Mouse (Mus musculus) lung, embryonic 15.5 days (tissue): ENCODE measurements around the gene Atp6v0a1. TPM values are rescaled to one million over a fixed set of nuclear protein-coding genes. Genes with fewer than 3 reads are reported as not detected.

Experiments used
- ATAC-seq: fragments of 200-750 bp; cut with Nextera tagmentation; 2 replicates; pipeline ENCODE4 v1.8.0; 2017; ENCODE audit warnings: moderate number of reproducible peaks, borderline replicate concordance; ENCODE audit not compliant: low FRiP score, low TSS enrichment; ENCODE audit errors: extremely low read depth
- H3K27ac ChIP-seq: fragments of 300-500 bp; sonication (generic); 2 replicates; pipeline ENCODE4 v1.5.1; 2015; ENCODE audit warnings: moderate library complexity, mild to moderate bottlenecking, inconsistent platforms
- H3K27me3 ChIP-seq: fragments of 300-500 bp; sonication (generic); 2 replicates; pipeline ENCODE4 v1.6.1; 2015; ENCODE audit warnings: inconsistent platforms
- H3K36me3 ChIP-seq: fragments of 300-500 bp; sonication (generic); 2 replicates; pipeline ENCODE4 v1.6.1; 2015; ENCODE audit warnings: inconsistent platforms
- H3K4me1 ChIP-seq: fragments of 300-500 bp; sonication (generic); 2 replicates; pipeline ENCODE4 v1.6.1; 2015; ENCODE audit warnings: inconsistent platforms
- H3K4me2 ChIP-seq: fragments of 300-500 bp; sonication (generic); 2 replicates; pipeline ENCODE4 v1.6.1; 2015; ENCODE audit warnings: inconsistent platforms, mild to moderate bottlenecking, moderate library complexity
- H3K4me3 ChIP-seq: fragments of 300-500 bp; sonication (generic); 2 replicates; pipeline ENCODE4 v1.5.1; 2015; ENCODE audit warnings: mild to moderate bottlenecking, inconsistent platforms
- H3K9ac ChIP-seq: fragments of 300-500 bp; sonication (generic); 2 replicates; pipeline ENCODE4 v1.6.1; 2015; ENCODE audit warnings: inconsistent platforms
- H3K9me3 ChIP-seq: fragments of 300-500 bp; sonication (generic); 2 replicates; pipeline ENCODE4 v1.6.1; 2016; ENCODE audit warnings: inconsistent platforms
- WGBS: fragments of 180-500 bp; shearing (Covaris S2); methylation state at CpG from one replicate; pipeline ENCODE4 v1.1.7; 2015; 5-methylcytosine and 5-hydroxymethylcytosine counted together
- polyA plus RNA-seq: library from polyadenylated mRNA; unstranded; fragments of >200 nt; fragmentation: Nextera tagmentation; extraction: Ambion mirVana; gene quantifications from 2 replicates; pipeline ENCODE4 v1.2.1, GENCODE M21; 2015

Gene Atp6v0a1
- polyA plus RNA-seq = 36.7 and 37.8 TPM in 2 replicates

DNA sequence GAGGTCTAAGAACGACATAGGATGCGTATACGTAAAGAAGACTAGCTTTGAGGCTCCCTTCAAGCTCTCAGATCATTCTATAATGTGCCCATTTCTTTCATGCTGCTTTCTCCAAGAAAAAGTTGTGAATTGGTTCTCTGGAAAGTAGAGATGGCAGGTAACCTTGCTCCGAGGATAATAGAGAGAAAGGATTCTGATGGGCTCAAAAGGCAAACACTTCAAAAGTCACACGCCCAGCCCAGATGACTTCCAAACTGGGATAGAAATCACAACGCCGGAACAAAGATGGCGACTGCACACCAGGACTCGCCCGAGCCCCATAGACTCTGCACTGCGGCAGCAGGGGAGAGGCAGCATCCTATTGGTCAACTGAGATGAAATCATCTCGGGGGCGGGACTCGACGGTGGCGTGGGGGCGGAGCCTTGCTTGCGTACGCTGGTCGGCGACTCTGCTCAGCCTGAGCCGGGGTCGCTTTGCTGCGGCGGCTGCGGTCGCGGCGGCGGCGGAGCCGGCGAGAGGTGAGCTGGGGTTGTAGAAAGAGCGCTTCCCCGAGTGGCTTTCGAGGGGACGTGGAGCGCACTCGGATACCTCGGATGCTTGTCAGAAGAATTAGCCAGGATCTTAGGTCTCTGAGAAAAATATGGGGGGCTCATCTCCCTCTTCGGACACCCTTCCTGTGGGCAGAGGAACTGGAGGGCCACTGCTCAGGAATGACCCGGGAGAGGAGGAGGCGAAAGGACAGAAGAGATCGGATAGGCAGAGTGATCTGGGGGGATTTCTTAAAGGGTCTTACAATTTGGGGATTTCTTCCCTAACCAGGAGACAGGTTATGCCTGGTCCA lies at the start of gene Atp6v0a1:
Gene Atp6v0a1 (plus strand): TSS at position 407 of the 842 bp plus-strand sequence.
- H3K4me3 ChIP-seq = peak within 1 kb of the TSS; percentile 67
- H3K27me3 ChIP-seq = 0 out of 2 replicates have a peak, but pooled peaks cover 3% of the 10 kb centered on the region

DNA sequence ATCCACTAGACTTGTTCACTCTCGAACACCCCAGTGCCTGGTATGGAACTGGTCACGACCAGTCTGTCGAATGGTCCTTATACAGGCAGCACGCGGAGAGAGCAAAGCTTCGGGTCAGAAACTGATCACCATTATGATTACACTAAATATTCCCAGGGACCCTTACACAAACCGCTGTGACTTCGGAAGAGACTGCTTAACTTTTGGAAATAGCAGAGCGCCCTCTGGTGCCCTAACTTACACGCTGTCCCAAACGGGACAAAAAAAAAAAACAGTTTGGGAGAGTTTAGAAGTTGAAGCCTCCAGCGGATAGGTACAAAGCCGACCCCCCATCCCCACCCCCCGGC lies 49.8 kb upstream of the Atp6v0a1 start:
- no peak for ATAC-seq
- peak overlapping the region; percentile 41 for H3K4me2 ChIP-seq
- 0 out of 2 replicates have a peak overlapping the region, but pooled peaks have one; percentile 6 for H3K4me3 ChIP-seq
- H3K27ac ChIP-seq = peak overlapping the region; percentile 74
- peaks cover 56% of the 10 kb centered on the region for H3K4me1 ChIP-seq
- H3K9ac ChIP-seq = no peak overlapping the region
- no peaks in the 10 kb centered on the region for H3K9me3 ChIP-seq
- H3K36me3 ChIP-seq = peaks cover 19% of the 10 kb centered on the region
- peaks cover 18% of the 10 kb centered on the region for H3K27me3 ChIP-seq
- 5% methylated on average over 14 of the region's 14 CpGs for WGBS

More for the DNA sequence above, at the start of gene Atp6v0a1:
- Histone ChIP-seq H3K36me3 (peaks cover 13% of the 10 kb centered on the region), H3K27ac (peak within 1 kb of the TSS; percentile 87), H3K9me3 (no peaks in the 10 kb centered on the region), H3K9ac (peak within 1 kb of the TSS; percentile 61), H3K4me2 (peak within 1 kb of the TSS; percentile 70), H3K4me1 (peaks cover 23% of the 10 kb centered on the region; the same call in 1 of the 2 replicates)
- peak; percentile 100 for ATAC-seq
- WGBS = under 1% methylated on average over 44 of the region's 44 CpGs

DNA sequence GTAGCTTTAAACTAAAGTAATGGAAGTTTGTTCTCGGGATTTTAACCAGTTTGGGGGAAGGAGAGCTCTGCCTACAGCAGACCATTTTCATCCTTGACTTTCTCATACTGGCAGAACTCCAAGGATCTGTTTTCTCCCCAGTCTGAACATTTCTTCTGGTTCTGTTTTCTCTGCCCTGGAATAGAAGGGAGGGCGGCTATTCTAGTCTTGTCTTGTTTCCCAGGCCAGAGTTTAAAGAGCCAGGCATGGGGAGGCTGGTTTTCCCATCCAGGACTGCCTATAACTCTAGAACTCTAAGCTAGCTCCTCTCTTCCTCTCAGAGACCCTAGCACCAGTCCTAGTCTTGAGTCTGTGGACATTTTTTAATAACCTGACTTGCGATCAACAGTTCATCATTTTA lies 49.4 kb upstream of the Atp6v0a1 start:
- Histone ChIP-seq H3K4me2 (peak overlapping the region; percentile 41), H3K9me3 (no peaks in the 10 kb centered on the region), H3K27me3 (peaks cover 18% of the 10 kb centered on the region), H3K36me3 (peaks cover 19% of the 10 kb centered on the region), H3K9ac (no peak overlapping the region), H3K4me3 (no peak overlapping the region), H3K4me1 (peaks cover 59% of the 10 kb centered on the region), H3K27ac (peak overlapping the region; percentile 74)
- ATAC-seq = no peak
- 29% methylated on average over 3 of the region's 3 CpGs for WGBS

DNA sequence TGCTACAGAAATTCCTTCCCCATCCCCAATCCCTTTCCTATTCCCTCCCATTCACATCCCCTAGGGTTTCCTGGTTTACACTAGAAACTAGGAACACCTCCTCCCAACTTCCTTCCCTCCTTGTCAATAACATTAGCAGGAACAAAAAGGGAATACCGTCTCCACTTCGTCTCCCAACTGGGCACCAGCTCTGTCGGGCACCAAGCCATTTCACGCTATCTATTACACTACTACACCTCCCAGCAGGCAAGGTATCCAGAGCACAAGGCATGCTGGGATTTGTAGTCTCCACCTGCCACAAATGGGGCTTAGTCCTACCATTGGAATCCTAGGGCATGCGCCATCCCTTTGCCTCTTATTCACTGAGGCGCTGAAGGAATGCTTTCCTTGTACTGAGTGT lies 48.7 kb upstream of the Atp6v0a1 start:
- no peaks in the 10 kb centered on the region for H3K9me3 ChIP-seq
- H3K27me3 ChIP-seq = peaks cover 18% of the 10 kb centered on the region
- H3K4me3 ChIP-seq = no peak overlapping the region
- H3K4me2 ChIP-seq = no peak overlapping the region
- ATAC-seq = peak; percentile 50
- 0 out of 2 replicates have a peak overlapping the region, but pooled peaks have one; percentile 8 for H3K27ac ChIP-seq
- WGBS = 11% methylated on average over 6 of the region's 6 CpGs
- H3K9ac ChIP-seq = no peak overlapping the region
- H3K4me1 ChIP-seq = peaks cover 66% of the 10 kb centered on the region
- H3K36me3 ChIP-seq = peaks cover 23% of the 10 kb centered on the region

- 0 out of 2 replicates have a peak, but pooled peaks have one; percentile 39 for ATAC-seq
- Histone ChIP-seq H3K4me3 (no peak overlapping the region), H3K27me3 (peaks cover 18% of the 10 kb centered on the region), H3K27ac (peak overlapping the region; percentile 74), H3K9me3 (no peaks in the 10 kb centered on the region), H3K9ac (no peak overlapping the region), H3K4me1 (peaks cover 80% of the 10 kb centered on the region), H3K36me3 (peaks cover 24% of the 10 kb centered on the region), H3K4me2 (no peak overlapping the region)
- WGBS = 47% methylated on average over 9 of the region's 9 CpGs
These were observed 46.8 kb upstream of the Atp6v0a1 start for GRCm38 (mm10) chr11:100962371-100962911.

DNA sequence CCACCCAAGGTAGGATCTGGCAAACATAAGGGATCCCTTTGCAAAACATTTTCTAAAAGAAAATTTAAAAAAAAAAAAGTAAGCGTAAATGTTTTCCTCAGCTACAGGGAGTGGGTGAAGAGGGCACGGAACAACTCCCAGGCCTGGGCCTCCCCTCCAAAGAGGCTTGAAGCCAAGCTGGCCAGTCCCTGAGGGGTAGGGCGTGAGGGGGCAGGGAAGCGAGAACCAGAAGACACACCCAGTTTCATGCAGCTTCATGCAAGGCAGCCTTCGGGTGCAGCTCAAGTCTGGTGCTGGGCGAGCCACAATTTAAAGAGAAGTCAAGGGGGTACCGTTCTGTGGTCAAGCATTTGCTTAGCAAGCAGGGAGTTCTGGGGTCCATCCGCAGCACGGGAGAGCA lies 45.6 kb upstream of the Atp6v0a1 start:
- H3K4me2 ChIP-seq = no peak overlapping the region
- H3K27ac ChIP-seq = peak overlapping the region; percentile 16; the same call in 1 of the 2 replicates
- peaks cover 8% of the 10 kb centered on the region for H3K27me3 ChIP-seq
- ATAC-seq = no peak
- H3K4me1 ChIP-seq = peaks cover 82% of the 10 kb centered on the region
- H3K9me3 ChIP-seq = no peaks in the 10 kb centered on the region
- H3K4me3 ChIP-seq = no peak overlapping the region
- H3K36me3 ChIP-seq = peaks cover 13% of the 10 kb centered on the region
- no peak overlapping the region for H3K9ac ChIP-seq
- WGBS = 71% methylated on average over 9 of the region's 9 CpGs

DNA sequence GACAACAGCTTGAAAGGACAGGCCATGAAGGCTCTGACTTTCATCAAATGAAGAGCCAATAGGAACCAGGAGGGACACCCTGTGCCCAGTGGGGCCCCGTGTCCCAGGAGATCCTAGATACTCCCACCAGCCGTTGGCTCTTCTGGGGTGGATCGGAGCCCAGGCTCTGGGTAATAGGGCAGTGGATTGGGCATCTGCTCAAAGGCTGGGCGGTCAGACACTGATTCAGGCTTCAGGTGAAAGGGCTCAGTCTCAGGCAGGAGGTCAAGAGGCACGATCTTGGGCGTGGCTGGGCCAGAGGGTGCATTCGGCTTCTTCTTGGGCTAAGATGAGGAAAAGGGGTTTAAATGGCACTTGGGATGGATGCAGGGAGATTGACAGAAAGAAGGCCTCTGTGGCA lies 45.1 kb upstream of the Atp6v0a1 start:
- Histone ChIP-seq H3K4me1 (peaks cover 80% of the 10 kb centered on the region), H3K27me3 (peaks cover 3% of the 10 kb centered on the region), H3K9me3 (no peaks in the 10 kb centered on the region), H3K36me3 (peaks cover 9% of the 10 kb centered on the region; the same call in 1 of the 2 replicates), H3K27ac (no peak overlapping the region), H3K9ac (no peak overlapping the region), H3K4me2 (no peak overlapping the region), H3K4me3 (no peak overlapping the region)
- 77% methylated on average over 7 of the region's 7 CpGs for WGBS
- no peak for ATAC-seq

DNA sequence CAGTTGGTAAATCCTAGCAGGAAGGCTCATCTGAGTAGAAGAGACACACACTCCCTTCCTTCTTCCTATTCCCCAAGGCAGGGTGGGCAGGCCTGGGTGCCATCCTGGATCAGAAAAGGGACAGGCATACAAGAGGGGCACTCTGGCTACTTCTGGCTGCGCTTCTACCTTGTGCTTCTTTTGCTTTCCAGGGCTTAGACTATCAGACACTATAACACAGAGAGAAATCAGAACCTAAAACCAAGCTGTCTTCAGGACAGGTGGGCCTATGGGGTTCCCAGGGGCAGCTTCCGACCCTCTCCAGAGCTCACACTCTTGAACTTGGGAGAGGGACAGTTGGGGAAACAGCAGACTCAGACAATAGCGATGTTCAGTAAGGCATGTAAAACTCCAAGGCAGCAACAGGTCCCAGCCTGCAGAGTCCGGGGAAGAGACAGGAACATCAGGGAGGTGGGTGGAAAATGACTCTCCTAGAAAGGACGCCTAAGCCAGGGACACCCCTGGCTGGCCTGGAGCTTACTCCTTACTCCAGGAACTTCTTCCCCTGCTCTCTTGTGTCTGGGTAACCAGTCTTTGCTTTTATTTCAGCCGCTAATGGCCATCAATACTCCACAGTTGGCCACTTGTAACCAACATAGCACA lies 44.2 kb upstream of the Atp6v0a1 start:
- Histone ChIP-seq H3K27ac (peak overlapping the region; percentile 46), H3K4me1 (peaks cover 73% of the 10 kb centered on the region), H3K36me3 (peaks cover 9% of the 10 kb centered on the region; the same call in 1 of the 2 replicates), H3K9me3 (no peaks in the 10 kb centered on the region), H3K4me2 (peak overlapping the region; percentile 87; the same call in 1 of the 2 replicates), H3K4me3 (no peak overlapping the region), H3K27me3 (no peaks in the 10 kb centered on the region), H3K9ac (no peak overlapping the region)
- ATAC-seq = no peak
- WGBS = 79% methylated on average over 6 of the region's 6 CpGs

GRCm38 (mm10) chr11:100965760-100966159 lies 43.5 kb upstream of the Atp6v0a1 start:
- H3K4me2 ChIP-seq = peak overlapping the region; percentile 87
- no peak overlapping the region for H3K9ac ChIP-seq
- no peak for ATAC-seq
- peaks cover 66% of the 10 kb centered on the region for H3K4me1 ChIP-seq
- H3K36me3 ChIP-seq = peaks cover 9% of the 10 kb centered on the region; the same call in 1 of the 2 replicates
- H3K9me3 ChIP-seq = no peaks in the 10 kb centered on the region
- H3K27me3 ChIP-seq = no peaks in the 10 kb centered on the region
- H3K4me3 ChIP-seq = no peak overlapping the region
- 60% methylated on average over 6 of the region's 6 CpGs for WGBS
- H3K27ac ChIP-seq = peak overlapping the region; percentile 46; the same call in 1 of the 2 replicates

DNA sequence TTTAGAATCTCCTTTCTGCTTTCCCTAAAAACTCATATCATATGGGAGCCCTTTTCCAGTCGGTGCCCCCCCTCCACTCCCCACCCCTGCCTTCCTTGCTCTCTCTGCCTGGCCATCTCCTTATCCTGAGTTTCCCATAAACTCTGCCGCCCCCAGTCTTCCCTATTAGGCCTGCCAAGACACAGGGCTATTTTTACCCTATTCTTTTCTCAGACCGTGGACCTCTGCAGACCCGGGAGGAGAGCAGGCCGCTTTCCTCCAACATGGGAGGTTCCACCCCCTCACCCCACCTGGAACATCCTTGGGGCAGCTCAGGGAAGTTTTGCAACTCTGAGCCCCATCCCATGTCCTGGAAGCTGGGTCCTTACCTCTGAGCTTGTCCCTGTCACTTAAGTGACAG lies 41.9 kb upstream of the Atp6v0a1 start:
- no peaks in the 10 kb centered on the region for H3K9me3 ChIP-seq
- peak overlapping the region; percentile 65 for H3K4me3 ChIP-seq
- peaks cover 68% of the 10 kb centered on the region for H3K4me1 ChIP-seq
- no peak for ATAC-seq
- peaks cover 9% of the 10 kb centered on the region; the same call in 1 of the 2 replicates for H3K36me3 ChIP-seq
- peak overlapping the region; percentile 95; the same call in 1 of the 2 replicates for H3K27ac ChIP-seq
- peak overlapping the region; percentile 84; the same call in 1 of the 2 replicates for H3K9ac ChIP-seq
- WGBS = 44% methylated on average over 5 of the region's 5 CpGs
- peak overlapping the region; percentile 87 for H3K4me2 ChIP-seq
- no peaks in the 10 kb centered on the region for H3K27me3 ChIP-seq

- no peak for ATAC-seq
These were observed 41.3 kb upstream of the Atp6v0a1 start for GRCm38 (mm10) chr11:100967881-100968420.

More at GRCm38 (mm10) chr11:100967881-100968420, 41.3 kb upstream of the Atp6v0a1 start:
- Histone ChIP-seq H3K9ac (peak overlapping the region; percentile 84), H3K36me3 (peaks cover 9% of the 10 kb centered on the region; the same call in 1 of the 2 replicates), H3K4me1 (peaks cover 63% of the 10 kb centered on the region), H3K4me3 (peak overlapping the region; percentile 65), H3K9me3 (no peaks in the 10 kb centered on the region), H3K27me3 (0 out of 2 replicates have a peak, but pooled peaks cover 4% of the 10 kb centered on the region), H3K4me2 (peak overlapping the region; percentile 87), H3K27ac (peak overlapping the region; percentile 95)
- 81% methylated on average over 5 of the region's 5 CpGs for WGBS
